Mouse (Mus musculus) ES-Bruce4 (cell line): ENCODE measurements around the gene Smyd4.

Source experiments
- CTCF ChIP-seq: IDR thresholded peaks from one replicate; pipeline ENCODE4 v1.8.1; 2011; ENCODE audit warnings: low read depth, low read length
- EP300 ChIP-seq: IDR thresholded peaks from 2 replicates; pipeline ENCODE4 v1.6.1; 2011; ENCODE audit warnings: low read depth, low read length; ENCODE audit not compliant: insufficient read depth
- POLR2A ChIP-seq: IDR thresholded peaks from one replicate; pipeline ENCODE4 v1.8.1; 2011; ENCODE audit warnings: low read length; ENCODE audit not compliant: insufficient read depth

DNA sequence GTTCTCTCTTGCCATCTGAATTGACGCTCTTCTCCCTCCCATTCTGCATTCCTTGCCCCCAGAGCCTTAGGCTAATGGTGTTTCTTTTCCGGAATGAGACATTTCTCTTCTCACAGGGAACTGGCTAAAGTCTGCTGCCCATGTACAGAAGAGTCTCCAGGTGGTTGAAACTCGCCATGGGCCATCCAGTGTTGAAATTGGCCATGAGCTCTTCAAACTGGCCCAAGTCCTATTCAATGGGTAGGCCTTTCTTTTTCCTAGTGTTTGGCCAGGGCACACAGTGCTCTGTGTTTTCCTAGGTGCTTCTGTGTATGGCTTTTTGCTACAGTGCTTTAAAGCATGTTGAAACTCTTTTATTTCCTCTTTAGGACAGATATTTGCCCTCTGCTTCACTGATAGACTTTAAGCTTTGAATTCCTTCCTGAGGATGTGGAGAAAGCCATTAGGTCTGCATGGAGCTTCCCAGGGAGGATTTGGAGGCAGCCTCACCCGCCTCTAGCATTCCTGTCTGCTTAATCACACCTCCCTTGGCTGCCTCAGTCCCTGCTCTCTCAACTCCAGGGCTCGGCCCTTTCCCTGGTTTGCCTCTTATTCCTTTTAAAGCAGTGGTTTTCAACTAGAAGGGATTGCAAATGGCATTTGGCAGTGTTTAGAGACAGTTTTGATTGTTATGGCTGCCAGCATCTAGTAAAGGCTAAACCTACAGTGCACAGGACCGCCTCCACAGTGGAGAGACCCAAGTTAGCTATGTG lies 55.2 kb downstream of the Smyd4 start:
- TF ChIP-seq CTCF (no peak), POLR2A (no peak), EP300 (no peak)
